Mouse (Mus musculus) gonadal fat pad, adult 2 months (tissue): ENCODE data around the gene Sycp3. TPM values are rescaled to one million over a fixed set of nuclear protein-coding genes. Genes with fewer than 3 reads are reported as not detected.
A peak's percentile ranks its signal among the peaks of the same experiment; 100 is the strongest.
"Not testable (repeated sequence)": the region's sequence is repeated elsewhere in the genome, so short reads cannot be mapped to it uniquely, and the experiment has no call there.

Experiments used
- DNase-seq: peaks from one replicate; pipeline ENCODE4 v3.0.0-alpha.2; 2012; ENCODE audit warnings: low read depth
- polyA plus RNA-seq: library from polyadenylated mRNA; depleted of rRNA; stranded (reverse); fragments of >200 nt; gene quantifications from 2 replicates; pipeline ENCODE4 v1.2.3, GENCODE M21; 2012; rRNA removed

The Sycp3 gene
- polyA plus RNA-seq, 1 experiment = 0.42 TPM

DNA sequence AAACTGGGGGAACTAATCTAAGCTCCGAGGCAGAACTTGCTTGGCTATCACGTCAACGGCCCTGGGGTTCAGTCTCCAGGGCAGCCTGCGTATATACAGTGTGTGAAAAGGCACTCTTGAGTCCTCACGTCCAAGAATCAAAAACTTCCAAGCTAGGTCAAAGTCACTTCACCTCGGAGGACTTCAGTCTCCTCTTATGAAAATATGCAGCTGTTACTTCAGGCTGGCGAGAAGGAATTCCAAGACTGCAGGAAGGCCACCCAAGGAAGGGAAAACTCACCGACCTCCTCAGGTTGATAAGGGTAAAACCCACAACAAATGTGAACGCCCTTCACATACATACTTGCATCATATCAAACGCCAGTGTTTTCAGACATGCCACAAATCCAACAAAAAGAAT is 42.0 kb downstream of the Sycp3 start:
- no peak for DNase-seq

DNA sequence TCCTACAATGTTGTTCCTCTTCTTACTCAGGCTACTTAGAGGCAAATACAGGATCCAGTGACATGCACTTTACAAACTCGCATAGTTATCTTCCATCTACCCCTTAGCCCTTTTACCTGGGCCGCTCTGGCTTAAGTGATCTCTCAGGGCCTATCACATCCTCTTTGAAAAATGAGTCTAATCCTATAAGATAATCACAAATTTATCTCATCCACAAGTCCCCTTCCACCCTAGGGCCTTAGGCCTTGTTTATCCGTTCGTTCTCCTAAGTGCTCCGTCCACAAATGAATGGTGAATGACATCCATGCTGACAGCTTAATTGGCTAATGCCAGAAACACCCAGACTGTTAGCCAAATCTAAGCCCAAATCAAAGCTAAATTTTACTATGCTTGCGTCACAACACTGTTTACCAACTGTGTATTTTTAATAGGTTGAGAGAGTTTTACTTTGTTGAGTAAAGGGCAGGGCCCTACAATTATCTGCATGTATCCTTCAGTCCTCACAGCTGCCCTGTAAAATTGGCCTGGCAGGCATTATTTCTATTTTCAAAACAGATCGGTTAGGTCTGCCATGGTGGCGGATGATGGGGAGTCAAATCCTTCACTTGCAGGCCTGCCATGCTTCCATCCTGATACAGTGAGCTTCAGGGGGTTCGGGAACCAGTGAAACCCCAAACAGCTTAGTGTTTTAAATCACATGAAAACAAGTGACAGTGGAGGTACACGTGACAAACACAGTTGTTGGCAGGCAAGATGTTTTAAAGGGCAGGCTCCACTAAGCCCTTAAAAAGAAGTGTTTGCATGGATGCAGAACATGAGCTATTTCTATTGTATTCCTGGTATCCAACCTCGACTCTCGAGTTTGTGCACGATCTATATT is 42.8 kb downstream of the Sycp3 start:
- DNase-seq = no peak

DNA sequence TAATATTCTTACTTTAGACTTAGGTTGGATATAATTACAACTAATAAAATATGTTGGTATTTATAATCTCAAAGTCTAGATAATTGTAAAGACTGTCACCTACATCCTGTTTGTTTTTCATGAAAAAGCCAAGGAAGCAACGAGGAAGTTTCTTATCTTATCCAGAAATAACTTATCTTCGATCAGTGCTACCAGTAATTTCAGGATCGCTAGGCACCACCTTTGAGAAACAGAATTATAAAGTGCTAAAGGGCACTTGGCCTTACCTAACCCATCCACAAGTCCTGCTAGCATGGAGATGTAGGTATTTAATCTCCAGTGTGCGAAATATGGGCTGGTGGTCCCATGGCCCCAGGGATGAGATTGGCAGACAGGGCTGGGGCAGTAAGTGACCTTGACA is 43.5 kb downstream of the Sycp3 start:
- no peak for DNase-seq

DNA sequence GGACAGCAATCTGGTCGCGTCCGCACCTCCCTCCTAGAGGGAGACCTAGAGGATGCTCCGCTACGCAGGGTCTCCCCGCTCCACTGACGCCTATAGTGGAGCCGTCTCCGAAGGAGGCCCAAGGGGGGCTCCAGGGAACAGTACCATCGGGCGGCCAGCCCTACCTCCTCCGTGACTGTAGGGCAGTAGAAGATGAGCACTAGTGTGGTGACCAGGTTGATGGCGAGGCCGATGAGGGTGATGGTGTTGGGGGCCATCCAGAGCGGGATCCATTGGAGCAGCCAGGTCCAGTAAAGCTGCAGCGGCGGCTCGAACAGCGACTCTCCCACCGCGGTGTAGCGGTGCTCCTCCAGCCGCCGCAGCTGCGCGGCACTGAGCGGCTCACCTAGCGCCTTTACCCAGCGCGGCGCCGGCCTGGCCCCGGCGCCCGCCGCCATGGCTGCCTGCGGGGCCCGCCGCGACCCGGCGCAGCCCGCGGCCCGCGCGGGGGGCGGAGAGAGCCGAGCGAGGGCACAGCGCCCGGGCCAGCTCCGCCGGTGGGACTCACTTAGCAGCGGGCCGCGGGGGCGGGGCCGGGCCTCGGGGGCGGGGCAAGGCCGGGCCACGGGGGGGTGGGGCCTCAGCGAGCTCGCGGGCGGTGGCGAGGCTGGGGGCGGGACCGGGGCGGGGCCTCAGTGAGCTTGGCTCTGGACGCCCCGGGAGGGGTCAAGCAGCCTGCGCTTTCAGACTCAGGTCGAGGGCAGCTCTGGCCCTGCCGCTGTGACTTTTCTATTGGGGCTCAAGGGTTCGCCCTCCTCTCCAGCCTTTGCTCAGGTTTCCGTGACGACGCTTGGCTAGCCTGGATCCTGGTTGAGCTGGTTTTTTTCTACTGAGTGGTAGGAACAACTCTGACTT is 44.3 kb downstream of the Sycp3 start, which contains the start of gene Chpt1:
Gene Chpt1 (minus strand): TSS at position 653 of the 894 bp plus-strand sequence.
- no peak for DNase-seq

DNA sequence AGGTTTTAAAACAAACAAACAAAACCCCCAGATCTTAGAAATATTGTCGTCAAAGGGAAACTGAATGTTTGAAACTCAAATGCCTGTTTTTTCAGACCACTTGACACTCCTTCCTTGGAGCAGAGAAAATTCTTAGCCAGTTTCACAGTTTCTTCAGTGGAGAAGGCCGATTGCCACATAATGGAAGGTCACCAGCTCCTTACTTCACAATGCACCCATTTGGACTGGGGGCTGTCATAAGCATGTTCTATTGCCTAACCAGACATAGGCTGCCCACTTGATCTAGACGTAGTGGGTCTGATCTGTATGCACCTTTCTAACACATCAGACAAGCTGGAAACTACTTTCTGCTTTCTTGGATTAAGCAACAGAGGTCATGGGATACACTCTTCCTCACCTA is 45.1 kb downstream of the Sycp3 start:
- DNase-seq = no peak

DNA sequence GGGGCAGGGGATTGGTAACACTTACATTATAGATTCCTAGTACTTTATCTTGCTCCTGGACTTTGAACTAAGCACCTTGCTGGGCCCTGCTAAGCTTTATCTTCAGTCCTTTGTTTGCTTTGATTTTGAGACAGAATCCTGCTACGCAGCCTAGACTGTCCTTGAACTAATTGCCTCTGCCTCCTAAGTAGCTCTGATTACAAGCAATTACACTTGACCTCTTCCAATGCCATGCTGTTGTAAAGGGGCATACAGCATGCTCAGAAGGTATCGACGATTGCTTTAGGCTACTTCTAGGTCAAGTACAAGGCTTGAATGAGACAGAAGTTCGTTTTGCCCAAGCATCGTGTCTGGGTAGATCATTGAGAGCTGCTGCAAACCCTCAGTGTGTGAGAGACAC is 45.9 kb downstream of the Sycp3 start:
- DNase-seq = no peak

DNA sequence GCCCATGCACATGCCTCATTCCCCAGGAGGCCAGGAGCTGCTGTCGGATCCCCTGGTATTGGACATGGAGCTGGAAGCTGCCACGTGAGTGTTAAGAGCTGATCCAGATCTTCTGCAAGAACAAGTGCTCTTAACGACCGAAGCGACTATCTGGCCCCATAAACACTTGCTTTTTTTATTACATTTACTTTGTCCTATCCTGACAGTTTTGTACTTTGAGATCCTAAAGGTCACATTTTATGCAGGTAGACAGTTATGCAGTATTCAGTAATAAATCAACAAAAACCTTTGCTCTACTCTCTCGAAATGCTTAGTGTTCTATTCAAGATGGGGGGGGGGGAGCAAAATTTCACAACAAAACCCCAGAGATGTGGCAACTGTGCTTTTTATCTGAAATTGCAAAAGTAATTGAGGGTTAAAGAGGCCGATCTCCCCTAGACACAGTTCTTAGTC is 48.3 kb downstream of the Sycp3 start:
- no peak for DNase-seq

DNA sequence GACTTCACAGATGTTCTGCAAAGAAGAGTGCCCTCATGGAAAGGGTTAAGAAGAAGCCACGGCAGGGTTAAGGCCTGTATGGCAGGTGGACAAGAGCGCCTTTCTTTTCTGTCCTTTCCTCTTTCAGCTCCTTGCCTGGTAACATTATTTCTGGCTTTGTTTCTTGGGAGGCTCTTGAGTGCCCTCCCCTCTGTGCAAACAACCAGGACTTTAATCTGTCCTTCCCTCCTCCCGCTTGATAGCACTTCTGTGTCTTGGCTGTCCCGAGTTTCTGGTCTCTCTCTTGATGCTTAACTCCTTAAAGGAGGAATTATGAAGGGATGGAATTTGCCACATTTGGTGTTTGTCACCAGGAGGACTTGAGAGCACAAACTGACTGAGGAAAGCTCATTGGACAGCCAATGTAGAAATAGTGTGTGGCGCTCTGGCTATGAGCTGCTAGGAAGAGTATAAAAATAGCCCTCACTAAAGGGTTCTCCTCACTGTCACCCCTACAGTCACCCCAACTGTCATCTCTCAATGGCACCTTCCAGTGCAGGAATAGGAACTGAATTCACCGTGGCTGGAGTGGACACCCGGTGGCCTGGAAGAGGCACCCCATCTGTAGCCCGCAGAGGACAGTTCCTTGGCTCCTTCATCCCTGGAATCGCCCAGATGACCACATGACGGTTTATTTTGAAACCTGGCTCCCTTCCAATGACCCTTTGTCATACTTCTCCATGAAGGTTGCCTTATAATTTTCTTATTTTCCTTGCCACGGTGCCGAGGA is 51.3 kb downstream of the Sycp3 start:
- DNase-seq = no peak

DNA sequence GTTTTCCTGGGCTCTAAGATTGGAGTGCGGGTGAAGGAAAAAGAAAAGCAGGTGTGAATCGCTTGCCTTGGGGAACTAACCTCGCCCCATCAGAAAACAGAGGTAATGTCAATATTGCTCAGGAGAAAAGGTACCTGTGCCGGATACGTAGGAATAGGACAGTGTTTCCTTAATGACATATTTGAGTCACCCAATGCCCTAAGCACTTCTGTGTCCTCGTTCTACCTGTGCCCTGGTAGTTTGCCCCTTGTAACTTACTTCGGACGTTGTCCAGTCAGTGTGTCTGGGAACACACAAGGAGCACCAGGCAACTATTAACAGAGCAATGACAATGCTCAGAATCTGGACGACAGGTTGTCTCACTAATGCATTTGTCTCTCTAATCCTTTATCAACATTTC is 52.0 kb downstream of the Sycp3 start:
- DNase-seq = no peak

DNA sequence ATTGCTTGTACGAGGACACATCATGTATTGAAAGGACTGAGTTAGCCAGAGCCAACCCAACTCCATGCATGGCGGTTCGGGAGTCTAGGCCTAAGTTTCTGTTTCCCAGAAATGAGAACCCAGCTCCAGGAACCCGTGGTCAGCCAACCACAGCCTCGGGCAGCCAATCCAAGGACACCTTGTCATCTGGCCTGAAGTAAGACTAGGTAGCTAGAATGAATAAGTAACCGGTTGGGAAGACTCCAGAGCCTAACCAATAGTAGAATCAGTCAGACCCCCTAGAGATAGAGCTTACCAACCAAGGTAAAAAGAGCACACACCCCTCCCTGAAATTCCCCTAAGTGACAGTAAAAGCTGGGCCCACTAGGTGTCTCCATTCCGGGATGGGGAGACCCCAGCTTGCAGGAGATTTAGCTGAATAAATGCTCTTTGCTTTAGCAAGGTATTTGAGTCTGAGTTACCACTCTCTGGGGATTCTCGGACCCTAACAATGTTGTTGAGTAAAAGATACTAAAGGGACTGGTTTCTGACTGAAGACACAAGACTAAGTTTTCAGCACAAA is 54.3 kb downstream of the Sycp3 start:
- no peak for DNase-seq

DNA sequence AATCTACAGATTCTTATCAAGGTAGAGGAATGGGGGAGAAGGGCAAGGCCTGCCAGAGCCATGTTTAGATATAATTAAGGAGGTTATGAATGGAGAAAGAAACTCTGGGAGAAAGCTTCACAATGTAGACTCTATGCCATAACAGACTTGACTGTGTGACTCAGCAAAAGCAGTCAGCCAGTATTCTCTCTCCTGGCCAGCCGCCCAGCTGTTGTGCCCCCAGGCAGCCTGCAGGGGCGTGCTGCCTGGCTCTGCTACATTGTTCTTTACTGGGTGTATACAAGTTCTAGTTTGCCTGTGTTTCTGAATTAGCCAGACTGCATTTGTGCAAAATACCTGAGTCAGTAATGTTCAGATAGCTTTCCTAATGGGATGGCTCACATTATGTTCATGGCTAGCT is 55.1 kb downstream of the Sycp3 start:
- peak; percentile 52 for DNase-seq

DNA sequence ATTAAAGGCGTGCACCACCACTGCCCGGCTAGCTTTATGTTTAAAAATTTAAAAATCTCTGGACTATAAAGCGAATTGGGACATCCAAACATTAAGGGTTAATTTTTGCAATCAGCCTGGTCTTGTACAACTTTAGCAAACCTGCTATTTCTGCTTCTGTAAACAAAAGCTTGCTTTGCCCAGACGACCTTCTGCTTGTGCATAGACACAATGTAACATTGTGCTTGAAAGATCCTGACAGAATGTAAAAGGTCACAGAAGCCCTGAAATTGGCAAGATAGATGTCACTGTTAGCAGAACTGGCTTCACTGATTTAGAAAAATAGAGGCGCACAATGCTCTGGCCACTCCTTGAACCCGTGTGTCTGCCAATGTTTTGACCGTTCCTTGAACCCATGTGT is 55.7 kb downstream of the Sycp3 start:
- not testable (repeated sequence) for DNase-seq

DNA sequence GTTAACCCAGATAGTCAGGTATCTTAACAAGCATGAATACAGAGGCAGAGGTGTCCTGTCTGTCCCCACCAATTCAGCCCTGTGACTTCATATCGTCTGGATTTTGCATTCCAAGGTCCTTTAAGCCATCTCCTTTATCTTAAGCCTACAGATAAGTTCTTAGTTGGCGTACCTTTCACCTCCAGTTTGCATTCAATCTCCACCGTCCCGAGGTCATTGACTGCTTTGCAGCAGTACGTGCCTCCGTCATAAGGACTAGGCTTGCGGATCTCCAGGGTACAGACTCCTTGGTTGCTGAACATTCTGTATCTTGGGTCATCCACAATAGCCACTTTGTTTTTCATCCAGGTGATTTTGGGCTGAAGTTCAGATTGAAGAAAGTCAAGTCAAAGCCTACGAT is 63.4 kb downstream of the Sycp3 start:
- no peak for DNase-seq

Other genes starting within 250 kb of the Sycp3 start
- gene Dram1, start 80.5 kb upstream of the Sycp3 start, polyA plus RNA-seq = 69.9 and 108 TPM in 2 replicates
- gene Gnptab, start 80.4 kb upstream of the Sycp3 start, polyA plus RNA-seq = 17.6 and 25.2 TPM in 2 replicates
- 226 and 257 TPM in 2 replicates for gene Chpt1, start 44.5 kb downstream of the Sycp3 start, polyA plus RNA-seq
- 4.8 and 6.0 TPM in 2 replicates for gene Mybpc1, start 145.6 kb downstream of the Sycp3 start, polyA plus RNA-seq
- gene Spic, start 225.4 kb downstream of the Sycp3 start, polyA plus RNA-seq = 0.11 and 0.25 TPM in 2 replicates